Mouse (Mus musculus) kidney, adult 8-10 months (tissue): ENCODE measurements around the gene Cnot2.

Source experiments
- DNase-seq, 2 experiments: peaks; one replicate each; pipeline ENCODE4 v3.0.0; 2022

Gene Cnot2

GRCm38 (mm10) chr10:116473759-116474549 lies 107.4 kb downstream of the Cnot2 start, which contains the start of gene Kcnmb4:
Gene Kcnmb4 (minus strand): TSS chr10:116473878.
- no peak for DNase-seq

GRCm38 (mm10) chr10:116473071-116473758 lies 108.1 kb downstream of the Cnot2 start:
- DNase-seq, result no peak

- no peak for DNase-seq
These were observed 108.7 kb downstream of the Cnot2 start for GRCm38 (mm10) chr10:116472579-116472978.

- no peak for DNase-seq
These were observed 110.9 kb downstream of the Cnot2 start for GRCm38 (mm10) chr10:116470306-116470925.

- DNase-seq, result no peak
These were observed 113.2 kb downstream of the Cnot2 start for GRCm38 (mm10) chr10:116468094-116468493.

- no peak for DNase-seq
These were observed 117.5 kb downstream of the Cnot2 start for GRCm38 (mm10) chr10:116463753-116464345.

GRCm38 (mm10) chr10:116461443-116461842 lies 119.9 kb downstream of the Cnot2 start:
- DNase-seq, result no peak

- no peak for DNase-seq
These were observed 122.5 kb downstream of the Cnot2 start for GRCm38 (mm10) chr10:116458786-116459185.

GRCm38 (mm10) chr10:116452771-116453170 lies 128.5 kb downstream of the Cnot2 start:
- DNase-seq, result no peak

- DNase-seq, result no peak
These were observed 130.7 kb downstream of the Cnot2 start for GRCm38 (mm10) chr10:116450621-116451020.

GRCm38 (mm10) chr10:116448166-116448565 lies 133.1 kb downstream of the Cnot2 start:
- no peak for DNase-seq

GRCm38 (mm10) chr10:116447176-116447575 lies 134.1 kb downstream of the Cnot2 start:
- no peak for DNase-seq

- no peak for DNase-seq
These were observed 135.3 kb downstream of the Cnot2 start for GRCm38 (mm10) chr10:116446040-116446439.

- no peak for DNase-seq
These were observed 136.5 kb downstream of the Cnot2 start for GRCm38 (mm10) chr10:116444826-116445225.

- DNase-seq, result no peak
These were observed 136.9 kb downstream of the Cnot2 start for GRCm38 (mm10) chr10:116444371-116444770.

GRCm38 (mm10) chr10:116440946-116441345 lies 140.4 kb downstream of the Cnot2 start:
- no peak for DNase-seq

GRCm38 (mm10) chr10:116440088-116440487 lies 141.2 kb downstream of the Cnot2 start:
- no peak for DNase-seq

- DNase-seq, result no peak
These were observed 145.9 kb downstream of the Cnot2 start for GRCm38 (mm10) chr10:116435455-116435854.
